In the genomic region with DNA sequence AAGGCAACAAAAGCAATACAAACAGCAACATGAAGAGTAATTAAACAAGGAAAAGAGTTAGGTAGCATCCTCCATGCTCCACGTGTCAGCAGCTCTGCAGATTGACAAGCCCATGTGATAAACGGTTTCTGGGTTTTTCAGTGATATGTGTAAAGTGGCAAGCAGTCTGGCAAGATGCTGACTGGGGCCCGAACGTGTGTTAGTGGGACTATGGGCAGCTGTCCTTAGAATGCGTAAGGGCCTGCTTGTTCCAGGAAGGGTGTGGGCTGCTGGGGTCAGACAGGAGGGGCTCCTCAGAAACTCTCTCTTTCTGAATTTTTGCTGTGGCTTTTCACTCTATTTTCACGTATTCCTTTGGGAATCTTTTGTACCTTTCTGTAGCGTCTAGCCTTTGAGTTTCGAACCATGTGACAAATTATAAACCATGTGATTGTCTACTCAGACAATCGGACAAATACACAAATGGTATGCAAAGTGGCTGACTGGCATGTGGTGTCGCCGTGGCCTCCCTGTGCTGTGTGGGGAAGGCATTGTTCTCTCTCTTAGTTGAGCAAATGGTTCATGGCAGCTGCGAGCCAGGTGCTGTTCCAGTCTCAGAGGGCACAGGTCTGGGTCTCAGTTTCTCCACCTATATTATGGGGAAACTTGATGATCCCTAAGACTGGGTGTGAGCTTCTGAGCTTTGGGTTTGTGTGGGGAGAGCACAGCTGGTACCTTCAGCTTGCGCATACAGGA, we compare ENCODE assay signal across 32 mouse cellular contexts.
DNase-seq lines count a peak whose midpoint lies in the region; ATAC-seq and TF ChIP-seq lines count a peak whose summit lies in the region.
"Had no signal": no experiment of that assay in that cellular context is flagged by ENCODE, and none has a peak within 500 bp of the region (broad histone marks: within the 10 kb centered on the region; RNA-seq: fewer than 3 reads in every experiment).

No protein-coding gene starts in this region.

- WGBS in hindbrain, embryonic 10.5 days, result 70% methylated on average over 13 of the region's 13 CpGs
- 47% methylated on average over 13 of the region's 13 CpGs for WGBS in hindbrain, postnatal 0 days
- 47% methylated on average over 13 of the region's 13 CpGs for WGBS in midbrain, embryonic 13.5 days
- 77% methylated on average over 13 of the region's 13 CpGs for WGBS in midbrain, embryonic 10.5 days
- WGBS in forebrain, postnatal 0 days, result 33% methylated on average over 13 of the region's 13 CpGs

- no peak overlapping the region for H3K9ac ChIP-seq in hindbrain, postnatal 0 days (replicated peaks; ENCODE audit: low read length)
- no peak overlapping the region for H3K9ac ChIP-seq in midbrain, embryonic 13.5 days (replicated peaks)
- H3K9ac ChIP-seq in forebrain, postnatal 0 days, result no peak overlapping the region
- H3K9ac ChIP-seq: liver, embryonic 12.5 days; liver, postnatal 0 days; stomach, embryonic 15.5 days had no signal

- no peak for DNase-seq in hindbrain, embryonic 10.5 days (ENCODE audit: low spot score)
- DNase-seq in hindbrain, postnatal 0 days (ENCODE audit: low spot score), result no peak
- no peak for DNase-seq in midbrain, embryonic 10.5 days (ENCODE audit: low spot score)
- peak; percentile 38 for DNase-seq in ZHBTc4 (ENCODE audit: low read depth, low spot score)
- DNase-seq in forebrain, postnatal 0 days, result peak; percentile 11
- no peak for DNase-seq in spleen, adult 12 weeks (ENCODE audit: low spot score)
- DNase-seq: adrenal gland, adult 2 months; adrenal gland, postnatal 36 days; cerebellum, adult 2 months; cerebellum, postnatal 14 days; gastrocnemius, postnatal 25 days; heart, adult 11 months; heart, postnatal 36 days; kidney, adult 8-10 months; kidney, postnatal 4 days; layer of hippocampus, postnatal 36 days; left cerebral cortex, postnatal 4 days; liver, postnatal 0 days; lung, postnatal 4 days; retina, postnatal 1 day; right cerebral cortex, postnatal 14 days; thymus, postnatal 14 days had no signal

- H3K4me3 ChIP-seq in hindbrain, embryonic 10.5 days, result no peak overlapping the region
- H3K4me3 ChIP-seq in hindbrain, postnatal 0 days (ENCODE audit: low read length), result no peak overlapping the region
- H3K4me3 ChIP-seq in midbrain, embryonic 13.5 days (replicated peaks), result no peak overlapping the region
- no peak overlapping the region for H3K4me3 ChIP-seq in midbrain, embryonic 10.5 days
- no peak overlapping the region for H3K4me3 ChIP-seq in forebrain, postnatal 0 days (ENCODE audit: low read depth, low read length)
- H3K4me3 ChIP-seq: erythroblast, embryonic 14.5 days; liver, embryonic 12.5 days; megakaryocyte, embryonic 14.5 days; stomach, embryonic 15.5 days had no signal

- TF ChIP-seq CTCF in hindbrain, postnatal 0 days (IDR thresholded peaks at IDR 0.05; ENCODE audit: low read depth), result no peak
- TF ChIP-seq CTCF in forebrain, postnatal 0 days (IDR thresholded peaks at IDR 0.05; ENCODE audit: low read depth), result no peak

- peaks cover 6% of the 10 kb centered on the region; the same call in 1 of the 2 replicates for H3K36me3 ChIP-seq in hindbrain, embryonic 10.5 days
- no peaks in the 10 kb centered on the region for H3K36me3 ChIP-seq in hindbrain, postnatal 0 days (ENCODE audit: insufficient read depth, low read length)
- peaks cover 5% of the 10 kb centered on the region for H3K36me3 ChIP-seq in midbrain, embryonic 13.5 days
- peaks cover 3% of the 10 kb centered on the region; the same call in 1 of the 2 replicates for H3K36me3 ChIP-seq in midbrain, embryonic 10.5 days
- H3K36me3 ChIP-seq in forebrain, postnatal 0 days (ENCODE audit: insufficient read depth), result no peaks in the 10 kb centered on the region
- H3K36me3 ChIP-seq: liver, embryonic 12.5 days; stomach, embryonic 15.5 days had no signal

- H3K4me1 ChIP-seq in hindbrain, embryonic 10.5 days (replicated peaks), result peaks cover 45% of the 10 kb centered on the region
- no peaks in the 10 kb centered on the region for H3K4me1 ChIP-seq in hindbrain, postnatal 0 days (ENCODE audit: insufficient read depth, low read length)
- peaks cover 54% of the 10 kb centered on the region for H3K4me1 ChIP-seq in midbrain, embryonic 13.5 days (replicated peaks)
- peaks cover 50% of the 10 kb centered on the region for H3K4me1 ChIP-seq in midbrain, embryonic 10.5 days
- no peaks in the 10 kb centered on the region for H3K4me1 ChIP-seq in forebrain, postnatal 0 days (ENCODE audit: insufficient read depth)
- H3K4me1 ChIP-seq: liver, embryonic 12.5 days had no signal

- no peaks in the 10 kb centered on the region for H3K9me3 ChIP-seq in hindbrain, embryonic 10.5 days
- no peaks in the 10 kb centered on the region for H3K9me3 ChIP-seq in hindbrain, postnatal 0 days (ENCODE audit: low read length)
- H3K9me3 ChIP-seq in midbrain, embryonic 13.5 days, result no peaks in the 10 kb centered on the region
- no peaks in the 10 kb centered on the region for H3K9me3 ChIP-seq in midbrain, embryonic 10.5 days (replicated peaks)
- H3K9me3 ChIP-seq in forebrain, postnatal 0 days (ENCODE audit: low read length), result no peaks in the 10 kb centered on the region
- H3K9me3 ChIP-seq: liver, embryonic 12.5 days; stomach, embryonic 15.5 days had no signal

- H3K27me3 ChIP-seq in hindbrain, embryonic 10.5 days (ENCODE audit: insufficient read depth, poor library complexity, severe bottlenecking), result no peaks in the 10 kb centered on the region
- no peaks in the 10 kb centered on the region for H3K27me3 ChIP-seq in hindbrain, postnatal 0 days (ENCODE audit: insufficient read depth, low read length)
- no peaks in the 10 kb centered on the region for H3K27me3 ChIP-seq in midbrain, embryonic 13.5 days
- no peaks in the 10 kb centered on the region for H3K27me3 ChIP-seq in midbrain, embryonic 10.5 days (ENCODE audit: low read depth, poor library complexity, severe bottlenecking)
- H3K27me3 ChIP-seq in forebrain, postnatal 0 days (ENCODE audit: insufficient read depth, low read length), result no peaks in the 10 kb centered on the region
- H3K27me3 ChIP-seq: liver, embryonic 12.5 days; stomach, embryonic 15.5 days had no signal

- no peak for ATAC-seq in hindbrain, postnatal 0 days
- peak; percentile 38; the same call in 1 of the 2 replicates for ATAC-seq in midbrain, embryonic 13.5 days
- ATAC-seq in forebrain, postnatal 0 days, result peak; percentile 56
- ATAC-seq: activated CD4-positive, CD25-positive, alpha-beta regulatory T cell, adult 4 months; CD4-positive, CD25-positive, alpha-beta regulatory T cell, adult 4 months; intestine, embryonic 16.5 days; liver, embryonic 12.5 days; liver, postnatal 0 days had no signal

- H3K27ac ChIP-seq in hindbrain, embryonic 10.5 days, result peak overlapping the region; percentile 66
- H3K27ac ChIP-seq in hindbrain, postnatal 0 days, result no peak overlapping the region
- H3K27ac ChIP-seq in midbrain, embryonic 13.5 days, result 0 out of 2 replicates have a peak overlapping the region, but pooled peaks have one; percentile 21
- no peak overlapping the region for H3K27ac ChIP-seq in midbrain, embryonic 10.5 days (replicated peaks)
- no peak overlapping the region for H3K27ac ChIP-seq in forebrain, postnatal 0 days (ENCODE audit: low read depth, low read length)
- H3K27ac ChIP-seq: kidney, postnatal 0 days; liver, embryonic 12.5 days; stomach, embryonic 15.5 days had no signal

- no peak overlapping the region for H3K4me2 ChIP-seq in hindbrain, postnatal 0 days (ENCODE audit: low read depth, low read length)
- H3K4me2 ChIP-seq in midbrain, embryonic 13.5 days (replicated peaks), result no peak overlapping the region
- no peak overlapping the region for H3K4me2 ChIP-seq in forebrain, postnatal 0 days (ENCODE audit: low read depth)
- H3K4me2 ChIP-seq: heart, embryonic 11.5 days; liver, embryonic 12.5 days; stomach, embryonic 15.5 days had no signal

Comparison
In these comparisons a context has a peak if more than half of its experiments do, and no peak if none do; other contexts are left out.
1. H3K27ac ChIP-seq: peak in hindbrain, embryonic 10.5 days (single experiment) and midbrain, embryonic 13.5 days (single experiment); none in hindbrain, postnatal 0 days (single experiment), midbrain, embryonic 10.5 days (single experiment) and forebrain, postnatal 0 days (single experiment).
2. DNase-seq: peak in ZHBTc4 (single experiment) and forebrain, postnatal 0 days (single experiment); none in hindbrain, embryonic 10.5 days (single experiment), hindbrain, postnatal 0 days (single experiment), midbrain, embryonic 10.5 days (single experiment) and spleen, adult 12 weeks (single experiment).